Mouse (Mus musculus): ENCODE data around the gene Asap2. TPM values are rescaled to one million over a fixed set of nuclear protein-coding genes. Genes with fewer than 3 reads are reported as not detected.

Gene Asap2
- total and polyA plus RNA-seq, 3 experiments: 0.46 to 1.9 TPM; not detected in 1

DNA sequence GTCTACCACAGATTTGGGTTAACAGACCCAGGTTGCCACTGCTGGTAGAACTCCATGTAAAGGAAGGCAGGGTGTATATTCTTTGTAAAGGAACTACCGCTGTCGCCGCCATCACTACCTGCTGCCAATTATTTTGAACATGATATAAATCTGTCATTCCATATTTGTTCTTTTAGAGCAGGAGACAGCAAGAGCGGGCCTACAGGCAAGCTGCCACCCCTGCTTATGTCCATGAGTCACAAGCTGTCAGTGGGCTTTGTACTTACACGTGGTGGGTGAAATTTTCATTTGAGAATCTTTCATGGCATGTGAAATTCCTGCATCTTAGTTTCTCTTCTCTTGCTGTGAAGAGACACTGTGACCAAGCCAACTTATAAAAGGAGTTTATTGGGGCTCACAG, 273.0 kb downstream of the Asap2 start:
- TF ChIP-seq MAZ (IDR thresholded peaks at IDR 0.05; ENCODE audit: low read depth, low read length) (no peak), JUND (IDR thresholded peaks at IDR 0.05; ENCODE audit: low read depth, low read length) (no peak), CHD2 (IDR thresholded peaks at IDR 0.05; ENCODE audit: low read length) (no peak), ELF1 (IDR thresholded peaks at IDR 0.05; ENCODE audit: low read depth, low read length) (no peak), KAT2A (conservative IDR thresholded peaks at IDR 0.05; ENCODE audit: low read depth, low read length) (no peak), ETS1 (IDR thresholded peaks at IDR 0.05; ENCODE audit: low read depth, low read length) (no peak), ZNF384 (IDR thresholded peaks at IDR 0.05; ENCODE audit: low read depth, low read length) (no peak)
- no peaks in the 10 kb centered on the region for H3K36me3 ChIP-seq (ENCODE audit: control insufficient read depth in 1 of 2, insufficient read depth in 2 of 2, low read length in 2 of 2)

DNA sequence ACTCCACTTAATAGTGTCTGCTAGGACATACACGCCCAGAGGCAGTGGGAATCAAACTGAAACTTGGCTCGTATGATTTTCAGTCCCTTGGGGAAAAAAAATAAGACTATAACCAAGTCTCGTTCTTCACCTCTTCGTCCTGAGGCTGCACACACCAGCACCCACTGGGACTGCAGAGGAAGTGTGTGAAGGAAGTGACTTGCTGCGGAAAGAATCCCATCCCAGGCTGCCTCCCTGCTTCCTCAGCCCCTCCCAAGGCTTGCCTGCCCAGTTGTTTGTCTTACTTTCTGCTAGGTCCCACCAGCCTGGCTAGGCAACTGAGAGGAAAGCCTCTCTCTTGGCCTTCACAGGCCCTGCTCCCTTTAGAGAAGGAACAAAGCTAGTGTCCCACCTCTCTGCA, 274.0 kb downstream of the Asap2 start:
- Histone ChIP-seq H3K4me3 (ENCODE audit: control insufficient read depth in 1 of 2, insufficient read depth in 1 of 2, low read depth in 2 of 2, low read length in 2 of 2) (no peak overlapping the region), H3K9ac (ENCODE audit: control insufficient read depth, low read depth, low read length, poor library complexity, severe bottlenecking) (no peak overlapping the region), H3K27ac (ENCODE audit: control insufficient read depth, low read depth, low read length) (no peak overlapping the region), H3K4me1 (ENCODE audit: control insufficient read depth in 1 of 2, insufficient read depth in 2 of 2, low read length in 2 of 2) (no peaks in the 10 kb centered on the region), H3K36me3 (ENCODE audit: control insufficient read depth in 1 of 2, insufficient read depth in 2 of 2, low read length in 2 of 2) (no peaks in the 10 kb centered on the region), H3K27me3 (ENCODE audit: control insufficient read depth in 1 of 2, insufficient read depth in 2 of 2, low read length in 2 of 2) (no peaks in the 10 kb centered on the region), H3K79me2 (ENCODE audit: control insufficient read depth, insufficient read depth, low read length, poor library complexity) (no peaks in the 10 kb centered on the region), H3K9me3 (replicated peaks; ENCODE audit: insufficient read depth, low read length) (no peaks in the 10 kb centered on the region)
- DNase-seq (ENCODE audit: low read depth, low spot score): no peak
- TF ChIP-seq SIN3A (IDR thresholded peaks at IDR 0.05; ENCODE audit: low read length) (no peak), NRF1 (IDR thresholded peaks at IDR 0.05; ENCODE audit: insufficient read depth, low read depth, low read length, poor library complexity, severe bottlenecking) (no peak), CHD1 (IDR thresholded peaks at IDR 0.05; ENCODE audit: low read depth, low read length) (no peak), MYB (IDR thresholded peaks at IDR 0.05; ENCODE audit: low read depth, low read length) (no peak), USF1 (IDR thresholded peaks at IDR 0.05; ENCODE audit: low read depth, low read length) (no peak), RAD21 (IDR thresholded peaks at IDR 0.05; ENCODE audit: low read depth, low read length) (no peak), TCF12 (IDR thresholded peaks at IDR 0.05; ENCODE audit: low read depth, low read length) (no peak), MAFK (IDR thresholded peaks at IDR 0.05; ENCODE audit: borderline replicate concordance, low read depth, low read length) (no peak), GABPA (IDR thresholded peaks at IDR 0.05; ENCODE audit: low read depth, low read length) (no peak), BHLHE40 (IDR thresholded peaks at IDR 0.05; ENCODE audit: borderline replicate concordance, low read depth, low read length) (no peak), RCOR1 (IDR thresholded peaks at IDR 0.05; ENCODE audit: low read depth, low read length) (no peak), POLR2AphosphoS2 (IDR thresholded peaks at IDR 0.05; ENCODE audit: low read length) (no peak), TAL1 (IDR thresholded peaks at IDR 0.05; ENCODE audit: low read length) (no peak), MEF2A (IDR thresholded peaks at IDR 0.05; ENCODE audit: extremely low read depth, insufficient replicate concordance, low read depth, low read length, poor library complexity, severe bottlenecking) (no peak), ZMIZ1 (IDR thresholded peaks at IDR 0.05; ENCODE audit: low read depth, low read length) (no peak)

More for the DNA sequence above, 273.0 kb downstream of the Asap2 start:
- no peak overlapping the region for H3K4me3 ChIP-seq (ENCODE audit: control insufficient read depth in 1 of 2, insufficient read depth in 1 of 2, low read depth in 2 of 2, low read length in 2 of 2)
- no peak for DNase-seq (ENCODE audit: low read depth, low spot score)
- no peaks in the 10 kb centered on the region for H3K4me1 ChIP-seq (ENCODE audit: control insufficient read depth in 1 of 2, insufficient read depth in 2 of 2, low read length in 2 of 2)
- H3K27ac ChIP-seq (ENCODE audit: control insufficient read depth, low read depth, low read length): no peak overlapping the region
- H3K9me3 ChIP-seq (replicated peaks; ENCODE audit: insufficient read depth, low read length): no peaks in the 10 kb centered on the region
- H3K79me2 ChIP-seq (ENCODE audit: control insufficient read depth, insufficient read depth, low read length, poor library complexity): no peaks in the 10 kb centered on the region
- no peak overlapping the region for H3K9ac ChIP-seq (ENCODE audit: control insufficient read depth, low read depth, low read length, poor library complexity, severe bottlenecking)
- no peaks in the 10 kb centered on the region for H3K27me3 ChIP-seq (ENCODE audit: control insufficient read depth in 1 of 2, insufficient read depth in 2 of 2, low read length in 2 of 2)

Measured in MEL (cell line).